ENCODE assay signal across 20 mouse cellular contexts in the genomic region with DNA sequence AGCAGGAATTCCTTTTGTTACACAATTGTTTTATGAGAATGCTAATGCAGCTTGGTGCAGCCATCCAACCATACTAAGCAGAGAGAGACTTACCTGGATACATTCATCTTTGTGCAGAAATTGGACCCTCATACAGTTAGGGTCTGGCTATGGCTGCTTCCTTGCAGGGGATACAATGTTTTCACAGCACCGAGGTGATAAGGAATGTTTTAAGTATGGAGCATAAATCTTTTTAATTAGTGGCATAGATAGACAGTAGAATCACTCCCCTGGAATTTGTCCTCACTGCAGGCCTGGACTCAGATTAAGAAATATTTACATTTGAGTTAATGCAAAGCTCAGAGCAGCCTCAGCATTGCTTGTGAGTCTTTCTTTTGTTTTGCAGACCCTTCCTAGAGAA.
"Had no signal": no experiment of that assay in that cellular context is flagged by ENCODE, and none has a peak within 500 bp of the region (broad histone marks: within the 10 kb centered on the region; RNA-seq: fewer than 3 reads in every experiment).

No protein-coding gene starts in this region.

- H3K9me3 ChIP-seq: lung, embryonic 15.5 days; midbrain, embryonic 13.5 days; midbrain, embryonic 15.5 days; neural tube, embryonic 12.5 days had no signal

- DNase-seq: liver, postnatal 0 days; lung, adult 2 months; lung, postnatal 14 days; lung, postnatal 36 days; retina, postnatal 1 day; right cerebral cortex, adult 18-20 months; right cerebral cortex, postnatal 25 days; right cerebral cortex, postnatal 4 days; spleen, adult 18-20 months; thymus, adult 18-20 months; thymus, postnatal 14 days; thymus, postnatal 36 days had no signal

- H3K9ac ChIP-seq: liver, postnatal 0 days; lung, embryonic 15.5 days; midbrain, embryonic 13.5 days; midbrain, embryonic 15.5 days; neural tube, embryonic 12.5 days had no signal

- ATAC-seq: liver, postnatal 0 days; lung, postnatal 0 days; midbrain, embryonic 13.5 days; midbrain, embryonic 15.5 days had no signal

- H3K4me2 ChIP-seq: lung, embryonic 15.5 days; midbrain, embryonic 11.5 days; midbrain, embryonic 13.5 days; midbrain, embryonic 15.5 days; neural tube, embryonic 12.5 days had no signal

- H3K36me3 ChIP-seq: lung, embryonic 15.5 days; midbrain, embryonic 13.5 days; midbrain, embryonic 15.5 days; neural tube, embryonic 12.5 days had no signal

- H3K27me3 ChIP-seq: lung, embryonic 15.5 days; megakaryocyte, embryonic 14.5 days; midbrain, embryonic 13.5 days; midbrain, embryonic 15.5 days; neural tube, embryonic 12.5 days had no signal

- H3K27ac ChIP-seq: lung, embryonic 15.5 days; macrophage; midbrain, embryonic 13.5 days; midbrain, embryonic 15.5 days; neural tube, embryonic 12.5 days had no signal

- H3K4me3 ChIP-seq: lung, embryonic 15.5 days; megakaryocyte, embryonic 14.5 days; midbrain, embryonic 13.5 days; midbrain, embryonic 15.5 days; neural tube, embryonic 12.5 days had no signal

- H3K4me1 ChIP-seq: lung, embryonic 15.5 days; megakaryocyte, embryonic 14.5 days; midbrain, embryonic 13.5 days; midbrain, embryonic 15.5 days; neural tube, embryonic 12.5 days had no signal
